Mouse (Mus musculus) right cerebral cortex, adult 18-20 months (tissue): Measurements from ENCODE around the gene N6amt1.

Source experiments
- DNase-seq: peaks from one replicate; pipeline ENCODE4 v3.0.0; 2022; ENCODE audit warnings: mixed read lengths

Gene N6amt1

DNA sequence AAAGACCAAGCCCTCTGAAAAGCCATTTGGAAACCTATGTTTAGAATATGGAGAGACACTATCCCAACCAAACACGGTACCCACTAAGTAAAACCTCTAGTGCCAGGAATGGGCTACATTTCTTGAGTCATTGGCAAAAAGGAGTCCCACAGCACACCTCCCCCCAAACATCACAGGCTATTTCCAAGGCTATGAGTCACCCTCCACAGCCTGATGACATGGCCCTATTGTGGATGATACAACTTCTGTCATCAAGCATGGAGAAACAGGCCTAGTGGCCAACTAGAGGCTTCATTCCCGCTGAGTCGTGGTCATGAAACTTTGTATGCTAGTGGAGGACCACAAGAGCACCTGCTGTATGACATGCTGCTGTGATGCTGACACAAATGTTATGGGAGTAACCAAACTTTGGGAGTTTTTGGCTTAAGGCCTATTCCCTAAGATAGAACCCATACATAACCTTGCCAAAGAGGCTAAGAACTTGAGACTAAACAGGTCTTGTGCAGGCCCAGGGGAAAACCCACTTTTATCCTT is 33.5 kb downstream of the N6amt1 start:
- DNase-seq, result no peak

DNA sequence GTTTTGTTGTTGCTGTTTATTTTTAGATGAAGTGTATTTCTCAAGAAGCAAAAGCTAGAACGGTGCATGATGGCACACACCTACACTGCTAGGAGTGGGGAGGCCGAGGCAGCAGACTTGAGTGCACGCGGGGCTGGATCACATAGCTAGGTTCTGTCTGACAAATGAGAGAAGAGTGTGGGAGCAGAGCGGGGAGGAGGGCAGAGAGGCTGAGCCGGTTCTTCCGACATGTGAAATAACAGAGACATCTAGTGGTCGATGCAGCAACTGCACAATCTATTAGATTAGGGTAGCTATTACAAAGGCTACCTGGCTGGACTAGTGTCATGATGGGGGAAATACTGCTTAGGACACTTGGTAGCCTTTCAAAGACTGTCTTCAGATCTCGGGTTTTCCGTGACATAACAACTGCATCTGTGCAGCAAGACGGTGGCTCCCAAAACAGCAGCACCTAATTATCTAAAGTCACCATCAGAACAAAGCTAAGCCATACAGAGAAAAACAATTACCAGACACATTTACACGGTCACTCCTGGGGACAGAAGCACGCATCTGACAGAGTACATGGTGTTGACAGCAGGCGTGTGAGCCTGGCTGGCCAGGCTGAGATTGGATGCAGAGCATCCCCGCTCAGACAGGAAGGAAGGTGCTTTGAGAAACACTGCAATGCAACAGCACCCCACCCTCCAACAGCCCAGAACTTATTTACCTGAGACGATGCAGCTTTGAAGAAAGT is 40.0 kb downstream of the N6amt1 start:
- DNase-seq, result peak; percentile 72

DNA sequence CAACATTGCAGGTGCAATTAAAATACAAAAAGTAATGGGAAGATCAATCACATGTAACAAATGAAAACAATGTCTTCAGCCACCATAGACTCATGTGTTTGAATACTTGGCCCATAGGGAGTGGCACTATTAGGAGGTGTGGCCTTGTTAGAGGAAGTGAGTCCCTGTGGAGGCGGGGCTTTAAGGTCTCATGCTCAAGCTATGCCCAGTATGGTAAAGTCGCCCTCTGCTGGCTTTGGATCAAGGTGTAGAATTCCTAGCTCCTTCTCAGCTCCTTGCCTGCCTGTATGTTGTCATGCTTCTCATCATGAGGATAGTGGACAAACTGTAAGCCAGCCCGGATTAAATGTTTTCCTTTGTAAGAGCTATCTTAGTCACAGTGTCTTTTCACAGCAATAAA is 51.0 kb downstream of the N6amt1 start:
- DNase-seq, result no peak
